Mouse (Mus musculus): ENCODE results near the gene Arhgap15.
A peak's percentile ranks its signal among the peaks of the same experiment; 100 is the strongest.
"Not testable (repeated sequence)": the region's sequence is repeated elsewhere in the genome, so short reads cannot be mapped to it uniquely, and the experiment has no call there.

The Arhgap15 gene

DNA sequence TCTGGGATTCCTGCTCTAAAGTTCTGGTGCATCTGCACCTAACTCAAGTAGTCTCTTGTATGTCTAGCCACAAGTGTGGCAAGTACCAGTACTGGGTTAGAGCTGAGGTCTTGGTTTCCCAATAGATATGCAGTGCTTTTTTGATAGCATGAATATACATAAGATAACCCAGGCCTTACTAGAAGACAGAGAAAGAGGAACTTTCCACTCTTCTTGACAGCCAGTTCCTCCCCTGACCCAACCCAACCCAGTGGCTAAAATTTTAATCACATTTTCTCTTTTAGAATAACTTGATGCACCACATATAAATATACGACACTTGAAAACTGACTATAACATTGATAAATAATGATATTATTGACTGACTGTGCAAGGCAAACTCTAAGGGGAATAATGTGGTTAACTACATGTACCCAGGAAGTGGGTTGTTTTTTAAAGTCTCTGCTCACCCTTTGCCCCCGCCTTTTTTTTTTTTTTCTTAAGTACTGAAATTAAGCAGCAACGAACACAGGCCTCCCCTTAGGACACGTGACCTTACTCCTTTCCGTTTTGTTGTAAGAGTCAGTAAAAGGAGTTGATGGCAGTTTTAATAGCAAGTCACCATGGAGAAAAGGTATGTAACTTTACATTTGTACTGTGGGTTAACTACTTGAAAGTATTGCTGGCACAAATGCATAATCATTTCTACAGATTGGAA, at the start of gene Arhgap15:
Gene Arhgap15, plus strand, starts transcription at position 538 of the 697 bp plus-strand sequence.
- DNase-seq (ENCODE audit: low spot score in 2 of 2), result no peak

DNA sequence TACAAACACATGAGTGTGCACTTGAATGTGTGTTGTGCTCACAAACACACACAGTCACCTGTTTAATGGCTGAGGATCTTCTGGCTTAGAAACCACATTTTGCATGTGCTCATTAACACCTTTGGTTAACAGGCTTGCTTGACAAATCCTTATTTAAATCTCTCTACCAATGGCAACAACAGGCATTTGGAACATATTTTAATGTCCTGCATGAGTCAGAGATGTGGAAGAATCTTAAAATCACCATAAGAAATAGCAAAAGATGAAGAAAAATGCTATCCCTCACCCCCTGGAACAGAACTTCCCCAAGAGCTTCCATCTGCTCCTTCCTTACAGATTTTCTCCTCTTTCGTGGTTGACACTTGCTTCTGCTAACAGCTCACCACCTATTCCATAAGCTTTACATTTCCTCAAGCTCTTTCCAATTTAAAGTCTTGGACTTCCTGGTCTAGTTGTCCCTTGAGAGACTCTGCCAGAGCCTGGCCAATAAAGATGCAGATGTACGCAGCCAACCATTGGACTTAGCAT, 35.9 kb upstream of the Arhgap15 start:
- DNase-seq (ENCODE audit: low spot score in 2 of 2), result no peak

- peak; percentile 11 to 36 for DNase-seq (ENCODE audit: low spot score in 2 of 2)
Observed at GRCm38 (mm10) chr2:43722446-43723103, 26.0 kb upstream of the Arhgap15 start.

GRCm38 (mm10) chr2:43723104-43723541, 25.5 kb upstream of the Arhgap15 start:
- no peak for DNase-seq (ENCODE audit: low spot score in 2 of 2)

GRCm38 (mm10) chr2:43727181-43727580, 21.4 kb upstream of the Arhgap15 start:
- DNase-seq (ENCODE audit: low spot score in 2 of 2), result no peak

DNA sequence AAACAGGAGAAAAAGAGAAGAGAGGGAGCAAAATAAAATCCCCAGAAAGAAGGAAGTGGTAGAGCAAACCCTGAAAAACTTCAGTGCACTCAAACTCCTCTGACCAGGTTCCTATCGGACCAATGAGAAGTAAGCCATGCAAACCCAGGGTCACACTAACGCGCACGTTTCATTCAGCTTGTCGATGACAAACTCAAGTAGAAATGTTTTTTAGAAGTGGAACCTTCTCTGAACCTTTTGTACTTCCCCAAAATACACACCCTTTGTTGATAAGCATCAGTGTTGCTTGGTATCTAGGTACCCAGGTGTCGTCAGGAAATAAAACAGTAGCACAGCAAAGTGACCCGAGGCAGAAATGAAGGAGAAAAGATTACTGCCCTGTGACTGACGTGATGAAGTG, 20.9 kb upstream of the Arhgap15 start:
- no peak for DNase-seq (ENCODE audit: low spot score in 2 of 2)

DNA sequence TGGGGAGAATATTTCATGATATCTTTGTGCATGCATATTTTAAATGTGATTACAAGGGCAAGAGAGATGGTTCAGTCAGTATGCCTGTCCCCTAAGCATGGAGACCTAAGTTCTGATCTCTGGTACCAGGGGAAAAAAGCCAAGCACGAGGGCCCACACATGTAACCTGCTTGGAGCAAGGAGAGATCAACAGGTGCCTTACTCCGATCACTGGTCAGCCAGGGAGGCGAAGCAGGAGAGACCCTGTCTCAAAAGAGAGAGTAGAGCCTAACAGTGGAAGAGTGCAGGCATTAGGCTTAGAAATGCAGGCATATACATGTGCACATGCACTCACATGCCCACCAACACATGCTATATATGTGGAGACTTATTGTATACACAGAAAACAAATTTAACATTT, 19.8 kb upstream of the Arhgap15 start:
- no peak for DNase-seq (ENCODE audit: low spot score in 2 of 2)

DNA sequence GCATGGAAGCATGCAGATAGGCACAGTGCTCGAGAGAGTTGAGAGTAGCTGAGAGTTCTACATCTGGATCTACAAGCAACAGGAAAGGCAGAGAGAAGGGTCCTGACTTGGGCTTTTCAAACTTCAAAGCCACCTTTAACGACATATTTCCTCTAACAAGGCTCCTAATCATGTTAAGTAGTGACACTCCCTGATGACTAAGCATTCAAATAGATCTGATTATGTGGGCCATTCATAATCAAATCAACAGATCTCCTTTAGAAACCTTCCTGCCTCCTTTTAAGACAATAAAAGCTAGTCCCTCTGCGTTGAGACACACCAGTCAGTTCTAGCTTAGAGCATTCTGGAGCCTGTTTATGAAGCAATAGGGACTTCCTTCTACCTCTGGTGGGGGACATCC, 16.2 kb upstream of the Arhgap15 start:
- no peak for DNase-seq (ENCODE audit: low spot score in 2 of 2)

DNA sequence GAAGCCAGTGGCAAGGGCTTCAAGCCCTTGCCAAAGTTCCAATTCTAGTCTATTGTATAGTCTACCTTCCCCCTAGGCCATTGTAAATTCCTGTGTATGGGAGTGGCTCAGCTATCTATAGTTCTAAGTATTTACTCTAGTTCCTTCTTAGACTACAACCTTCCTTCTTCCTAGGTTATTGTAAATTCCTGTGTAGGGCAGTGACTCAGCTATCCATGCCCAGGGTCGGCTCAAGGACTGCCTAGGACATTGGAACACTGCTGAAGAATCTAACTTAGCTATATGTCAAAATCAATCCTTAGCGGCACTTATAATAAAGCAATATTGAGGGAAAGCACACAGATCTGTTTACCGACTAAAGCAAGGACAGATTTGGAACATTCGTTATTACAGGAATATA, 13.6 kb upstream of the Arhgap15 start:
- DNase-seq (ENCODE audit: low spot score in 2 of 2), result not testable (repeated sequence)

- DNase-seq (ENCODE audit: low spot score in 2 of 2), result no peak
Observed at GRCm38 (mm10) chr2:43737546-43737945, 11.1 kb upstream of the Arhgap15 start.

DNA sequence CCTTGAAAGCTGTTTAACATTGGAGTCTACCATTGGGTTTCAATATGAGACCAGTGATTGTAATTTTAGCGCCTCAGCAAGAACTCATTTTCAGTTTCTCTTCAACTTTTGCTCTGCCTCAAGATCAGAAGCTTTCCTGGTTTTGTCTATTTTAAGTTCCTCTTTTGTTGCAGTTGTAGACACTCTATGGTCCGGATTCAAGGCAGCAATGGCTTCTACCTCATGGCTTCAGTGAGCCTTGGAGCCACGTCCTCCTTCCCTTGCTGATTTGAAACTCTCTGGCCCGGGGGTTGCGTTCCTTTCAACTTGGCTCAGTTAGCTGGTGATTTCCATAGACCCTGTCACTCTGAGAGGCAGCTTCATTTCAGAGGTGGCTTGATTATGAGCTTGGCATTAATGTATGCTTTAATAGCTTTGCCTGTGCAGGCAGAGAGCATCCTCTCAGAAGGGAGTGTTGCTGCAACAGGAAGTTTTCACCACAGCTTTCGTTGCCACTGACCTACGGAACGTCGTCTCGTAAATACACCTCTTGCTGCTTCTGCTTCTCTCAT, 10.0 kb upstream of the Arhgap15 start:
- peak; percentile 4 to 29 for DNase-seq (ENCODE audit: low spot score in 2 of 2)

DNA sequence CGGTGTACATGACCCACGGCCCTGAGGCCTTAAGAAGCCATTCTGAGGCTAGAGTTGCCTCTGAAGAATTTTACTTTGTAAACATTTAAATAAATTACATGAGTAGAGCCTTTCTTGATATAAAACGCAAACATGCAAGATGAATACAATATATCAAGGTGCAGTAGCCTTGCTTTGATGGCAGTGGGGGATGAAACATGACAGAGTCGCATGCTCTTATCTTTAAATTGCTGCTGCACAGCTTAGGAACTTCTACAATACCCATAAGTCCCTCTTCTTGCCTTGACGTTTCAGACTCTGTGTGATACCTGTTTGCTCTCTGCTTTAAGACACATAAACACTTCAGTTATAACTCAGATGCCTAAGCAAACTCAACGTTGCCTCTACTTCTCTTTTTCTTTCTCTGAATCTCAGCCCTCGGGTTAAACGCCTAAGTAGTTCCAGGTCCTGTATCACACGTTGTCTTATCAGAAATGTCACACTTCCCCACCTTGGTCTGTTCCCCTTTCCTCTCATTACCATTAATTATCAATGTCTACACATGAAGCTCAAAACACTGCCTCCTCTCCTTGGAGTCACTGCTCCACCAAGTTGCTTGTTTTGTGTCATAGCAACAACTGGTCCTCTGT, 9.3 kb upstream of the Arhgap15 start:
- no peak for DNase-seq (ENCODE audit: low spot score in 2 of 2)

GRCm38 (mm10) chr2:43749321-43749720, 697 bp downstream of the Arhgap15 start:
- no peak for DNase-seq (ENCODE audit: low spot score in 2 of 2)

- DNase-seq (ENCODE audit: low spot score in 2 of 2), result no peak
Observed at GRCm38 (mm10) chr2:43755899-43756298, 7.3 kb downstream of the Arhgap15 start.

GRCm38 (mm10) chr2:43756626-43757025, 8.0 kb downstream of the Arhgap15 start:
- DNase-seq (ENCODE audit: low spot score in 2 of 2), result no peak

DNA sequence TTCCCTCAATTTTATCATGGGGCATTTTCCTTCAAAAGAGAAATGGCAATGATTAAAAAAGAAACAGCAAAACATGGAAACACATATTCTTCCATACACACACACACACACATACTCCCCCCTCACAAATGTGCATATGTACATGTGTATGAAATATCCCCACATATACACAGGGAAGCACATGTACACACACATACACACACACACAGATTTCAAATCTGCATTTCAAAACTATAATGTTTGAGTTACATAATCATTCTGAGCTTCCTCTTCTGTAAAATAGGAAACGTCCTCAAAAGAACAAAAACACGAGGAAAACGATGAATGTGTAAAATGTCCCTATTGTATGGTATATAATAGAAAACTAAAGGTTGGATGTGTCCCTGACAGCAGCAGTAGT, 13.1 kb downstream of the Arhgap15 start:
- no peak for DNase-seq (ENCODE audit: low spot score in 2 of 2)

GRCm38 (mm10) chr2:43763279-43763678, 14.7 kb downstream of the Arhgap15 start:
- DNase-seq (ENCODE audit: low spot score in 2 of 2), result no peak

DNA sequence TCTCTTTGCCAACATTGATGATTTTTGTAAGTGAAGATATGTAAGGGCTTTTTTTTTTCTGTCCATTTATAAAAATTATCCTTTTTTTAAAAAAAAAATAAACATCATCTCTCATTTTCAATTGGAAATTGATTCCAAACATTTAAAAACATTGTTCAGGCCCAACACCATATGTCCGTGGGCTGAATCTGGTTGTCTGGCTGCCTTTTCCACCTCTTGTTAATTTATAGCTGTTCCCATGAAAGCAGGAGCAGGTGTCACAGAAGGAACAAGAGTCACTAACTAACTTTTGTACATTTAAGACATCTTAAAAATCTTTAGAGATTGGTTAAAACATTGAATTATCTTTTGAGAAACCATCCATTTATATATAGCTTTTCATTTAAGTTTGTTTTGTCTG, 15.8 kb downstream of the Arhgap15 start:
- no peak for DNase-seq (ENCODE audit: low spot score in 2 of 2)

GRCm38 (mm10) chr2:43766200-43766599, 17.6 kb downstream of the Arhgap15 start:
- DNase-seq (ENCODE audit: low spot score in 2 of 2), result no peak

GRCm38 (mm10) chr2:43769850-43770570, 21.4 kb downstream of the Arhgap15 start:
- DNase-seq (ENCODE audit: low spot score in 2 of 2), result no peak

DNA sequence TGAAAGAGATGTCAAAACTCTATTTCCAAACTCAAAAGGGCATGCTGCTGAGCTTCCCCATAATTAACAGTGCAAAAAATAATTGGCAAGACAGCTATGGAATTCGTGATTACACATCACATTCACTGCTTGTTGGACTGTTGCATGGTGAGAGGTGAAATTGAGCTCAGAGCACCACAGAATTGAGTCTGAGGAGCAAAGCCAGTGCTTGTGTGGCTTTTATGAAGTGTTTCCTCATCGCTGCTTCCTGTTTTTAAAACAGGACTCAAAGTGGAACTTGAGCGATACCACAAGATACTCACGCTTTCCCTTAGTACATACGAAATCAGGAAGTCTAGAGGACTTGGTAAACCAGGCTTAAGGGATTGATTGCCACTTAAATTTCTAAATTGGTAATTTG, 24.0 kb downstream of the Arhgap15 start:
- peak; percentile 5 to 37 for DNase-seq (ENCODE audit: low spot score in 2 of 2)

DNA sequence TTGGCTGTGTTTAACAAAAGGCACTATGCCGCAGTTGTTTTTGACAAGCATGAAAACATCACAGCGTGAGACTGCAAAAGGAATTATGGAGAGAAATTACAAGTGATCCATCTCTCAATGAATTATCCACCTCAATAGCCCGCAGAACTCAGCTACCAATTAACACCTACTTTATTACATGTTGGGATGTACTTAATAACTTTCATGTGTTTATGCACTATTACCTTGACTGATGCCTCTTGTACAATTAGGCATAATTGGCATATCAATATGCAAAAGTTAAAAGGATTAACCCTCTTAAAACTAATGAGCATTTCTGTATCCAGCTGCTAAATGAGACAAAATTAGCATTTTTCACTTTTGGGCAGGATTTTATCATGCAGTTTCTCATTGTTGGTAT, 33.5 kb downstream of the Arhgap15 start:
- no peak for DNase-seq (ENCODE audit: low spot score in 2 of 2)

All from heart, adult 9 months (tissue).